Comparison of ENCODE assay signal across 9 mouse cellular contexts in the genomic region with DNA sequence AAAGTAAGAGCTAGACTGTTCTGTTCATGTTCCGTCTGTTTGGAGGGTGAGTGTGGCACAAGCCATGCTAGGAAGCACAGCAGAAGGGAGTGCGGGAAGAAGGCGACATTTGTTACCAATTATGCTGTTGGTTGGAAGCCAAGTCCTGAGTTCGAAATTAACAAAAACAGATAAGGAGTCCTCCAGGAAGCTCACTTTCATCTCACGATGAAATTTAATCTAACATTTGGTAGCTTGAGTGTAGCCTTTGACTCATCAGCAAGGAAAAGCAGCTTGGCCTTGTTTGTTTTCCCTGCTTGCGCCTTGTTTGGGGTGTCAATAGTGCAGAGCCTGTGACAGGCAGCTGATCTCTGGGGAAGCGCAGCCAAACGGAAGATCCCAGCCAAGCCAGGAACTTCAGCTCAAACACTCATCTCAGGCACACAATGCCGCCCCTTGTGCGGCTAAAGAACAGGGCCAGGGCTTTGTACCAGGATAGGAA. TPM values are rescaled to one million over a fixed set of nuclear protein-coding genes. Genes with fewer than 3 reads are reported as not detected.
DNase-seq lines count a peak whose midpoint lies in the region; ATAC-seq and TF ChIP-seq lines count a peak whose summit lies in the region.
"Had no signal": no experiment of that assay in that cellular context is flagged by ENCODE, and none has a peak within 500 bp of the region (broad histone marks: within the 10 kb centered on the region; RNA-seq: fewer than 3 reads in every experiment).

No protein-coding gene starts in this region.

- H3K9me3 ChIP-seq in hindbrain, embryonic 16.5 days (ENCODE audit: control insufficient read depth, low read length), result no peaks in the 10 kb centered on the region
- no peaks in the 10 kb centered on the region for H3K9me3 ChIP-seq in lung, embryonic 14.5 days (ENCODE audit: low read depth, low read length)
- H3K9me3 ChIP-seq: limb, embryonic 12.5 days had no signal

- peak; percentile 86 for ATAC-seq in hindbrain, embryonic 16.5 days
- ATAC-seq in lung, embryonic 14.5 days (ENCODE audit: insufficient read depth), result no peak
- no peak for ATAC-seq in CD4-positive, CD25-positive, alpha-beta regulatory T cell, adult 4 months

- no peaks in the 10 kb centered on the region for H3K36me3 ChIP-seq in hindbrain, embryonic 16.5 days (ENCODE audit: control insufficient read depth, insufficient read depth, low read length)
- H3K36me3 ChIP-seq in lung, embryonic 14.5 days (ENCODE audit: insufficient read depth), result no peaks in the 10 kb centered on the region
- H3K36me3 ChIP-seq: limb, embryonic 12.5 days had no signal

- no peaks in the 10 kb centered on the region; the same call in 1 of the 2 replicates for H3K4me1 ChIP-seq in hindbrain, embryonic 16.5 days (ENCODE audit: control insufficient read depth, insufficient read depth, low read depth, low read length)
- no peaks in the 10 kb centered on the region for H3K4me1 ChIP-seq in lung, embryonic 14.5 days (ENCODE audit: insufficient read depth)
- H3K4me1 ChIP-seq: limb, embryonic 12.5 days had no signal

- TF ChIP-seq CTCF in lung, embryonic 14.5 days (IDR thresholded peaks at IDR 0.05; ENCODE audit: low read depth), result no peak

- H3K27me3 ChIP-seq in hindbrain, embryonic 16.5 days (replicated peaks; ENCODE audit: control insufficient read depth, insufficient read depth, low read length), result no peaks in the 10 kb centered on the region
- no peaks in the 10 kb centered on the region for H3K27me3 ChIP-seq in lung, embryonic 14.5 days (ENCODE audit: insufficient read depth, low read length)
- H3K27me3 ChIP-seq: limb, embryonic 12.5 days had no signal

- H3K9ac ChIP-seq in hindbrain, embryonic 16.5 days (ENCODE audit: low read depth, low read length), result no peak overlapping the region
- no peak overlapping the region for H3K9ac ChIP-seq in lung, embryonic 14.5 days
- H3K9ac ChIP-seq: limb, embryonic 12.5 days had no signal

- peak; percentile 13 for DNase-seq in gastrocnemius, postnatal 14 days
- DNase-seq in gastrocnemius, adult 8-10 months (ENCODE audit: low spot score in 2 of 2), result no peak
- DNase-seq in cerebellum, adult 9-10 months, result peak; percentile 41
- peak; percentile 22 for DNase-seq in lung, embryonic 14.5 days
- no peak for DNase-seq in B cell, adult 2 months
- no peak for DNase-seq in kidney, postnatal 4 days

- no peak overlapping the region for H3K27ac ChIP-seq in hindbrain, embryonic 16.5 days (ENCODE audit: low read depth, low read length)
- H3K27ac ChIP-seq in lung, embryonic 14.5 days (ENCODE audit: low read depth), result no peak overlapping the region
- H3K27ac ChIP-seq: limb, embryonic 12.5 days had no signal

- H3K4me2 ChIP-seq in hindbrain, embryonic 16.5 days (ENCODE audit: low read length), result no peak overlapping the region
- H3K4me2 ChIP-seq in lung, embryonic 14.5 days, result no peak overlapping the region
- H3K4me2 ChIP-seq: limb, embryonic 12.5 days had no signal

- intact Hi-C loops in gastrocnemius, postnatal 14 days (cut with DNase I; ENCODE audit: low total_unique reads), result no loop called here

- no peak overlapping the region for H3K4me3 ChIP-seq in hindbrain, embryonic 16.5 days (ENCODE audit: low read length)
- no peak overlapping the region for H3K4me3 ChIP-seq in lung, embryonic 14.5 days (ENCODE audit: low read depth, low read length)
- H3K4me3 ChIP-seq: limb, embryonic 12.5 days had no signal

- 40% methylated on average over 10 of the region's 10 CpGs for WGBS in hindbrain, embryonic 16.5 days
- WGBS in lung, embryonic 14.5 days, result 43% methylated on average over 10 of the region's 10 CpGs

RNA-seq across cellular contexts. Expression of a gene that starts 16.4 kb away (rescaled TPM):
- total RNA-seq in gastrocnemius, postnatal 14 days (2021), result 1 to 10 TPM; 7.1 to 8.5 TPM
- total RNA-seq in gastrocnemius, adult 8-10 months (2022), result 1 to 10 TPM; 7.0 to 8.1 (median 7.5) TPM
- polyA plus RNA-seq in hindbrain, embryonic 16.5 days (2015; fragmentation: Nextera tagmentation; extraction: Ambion mirVana), result 7.3 and 7.4 TPM in 2 replicates
- 3.9 and 4.2 TPM in 2 replicates for polyA plus RNA-seq in lung, embryonic 14.5 days (2014; fragmentation: Nextera tagmentation; extraction: Ambion mirVana)
- 10 to 100 TPM in 1 of 2 experiments, 1 to 10 TPM in 1; 8.7 to 11.8 TPM for polyA plus RNA-seq in CD4-positive, CD25-positive, alpha-beta regulatory T cell, adult 4 months (2017; shearing (Covaris generic))

Comparison
In these comparisons a context has a peak if more than half of its experiments do, and no peak if none do; other contexts are left out.
1. DNase-seq: peak in gastrocnemius, postnatal 14 days (single experiment), cerebellum, adult 9-10 months (single experiment) and lung, embryonic 14.5 days (single experiment); none in gastrocnemius, adult 8-10 months (0 of 2), B cell, adult 2 months (0 of 2) and kidney, postnatal 4 days (0 of 2).